Mouse (Mus musculus): ENCODE measurements at regions not wholly inside any gene's neighbourhood (a gene's known extent, or its start where the extent isn't known, plus 50 kb on each side); places are given as distances from the start of the nearest gene placed in this dataset.

- Histone ChIP-seq H3K4me1 (ENCODE audit: control insufficient read depth in 1 of 2, insufficient read depth in 2 of 2, low read length in 2 of 2) (no peaks in the 10 kb centered on the region), H3K4me3 (ENCODE audit: control insufficient read depth in 1 of 2, insufficient read depth in 1 of 2, low read depth in 2 of 2, low read length in 2 of 2) (no peak overlapping the region), H3K79me2 (ENCODE audit: control insufficient read depth, insufficient read depth, low read length, poor library complexity) (no peaks in the 10 kb centered on the region), H3K27me3 (ENCODE audit: control insufficient read depth in 1 of 2, insufficient read depth in 2 of 2, low read length in 2 of 2) (peaks cover 8 to 12% of the 10 kb centered on the region in 2 experiments), H3K27ac (ENCODE audit: control insufficient read depth, low read depth, low read length) (no peak overlapping the region), H3K9me3 (replicated peaks; ENCODE audit: insufficient read depth, low read length) (no peaks in the 10 kb centered on the region), H3K36me3 (ENCODE audit: control insufficient read depth in 1 of 2, insufficient read depth in 2 of 2, low read length in 2 of 2) (no peaks in the 10 kb centered on the region), H3K9ac (ENCODE audit: control insufficient read depth, low read depth, low read length, poor library complexity, severe bottlenecking) (no peak overlapping the region)
- no peak for DNase-seq (ENCODE audit: low read depth, low spot score)
- TF ChIP-seq MAFK (IDR thresholded peaks at IDR 0.05; ENCODE audit: borderline replicate concordance, low read depth, low read length) (no peak), KAT2A (conservative IDR thresholded peaks at IDR 0.05; ENCODE audit: low read depth, low read length) (no peak)
Observed at GRCm38 (mm10) chr4:149830551-149831192, 56.6 kb upstream of the Slc25a33 start.

GRCm38 (mm10) chr4:149829964-149830363, 55.9 kb upstream of the Slc25a33 start:
- TF ChIP-seq ZNF384 (IDR thresholded peaks at IDR 0.05; ENCODE audit: low read depth, low read length) = no peak
- TF ChIP-seq NRF1 (IDR thresholded peaks at IDR 0.05; ENCODE audit: insufficient read depth, low read depth, low read length, poor library complexity, severe bottlenecking) = no peak
- TF ChIP-seq GABPA (IDR thresholded peaks at IDR 0.05; ENCODE audit: low read depth, low read length) = no peak
- TF ChIP-seq UBTF (IDR thresholded peaks at IDR 0.05; ENCODE audit: borderline replicate concordance, insufficient read depth, low read depth, low read length) = no peak
- DNase-seq (ENCODE audit: low read depth, low spot score) = no peak
- no peak overlapping the region for H3K9ac ChIP-seq (ENCODE audit: control insufficient read depth, low read depth, low read length, poor library complexity, severe bottlenecking)
- H3K4me3 ChIP-seq (ENCODE audit: control insufficient read depth in 1 of 2, insufficient read depth in 1 of 2, low read depth in 2 of 2, low read length in 2 of 2) = no peak overlapping the region
- no peak overlapping the region for H3K27ac ChIP-seq (ENCODE audit: control insufficient read depth, low read depth, low read length)
- H3K36me3 ChIP-seq (ENCODE audit: control insufficient read depth in 1 of 2, insufficient read depth in 2 of 2, low read length in 2 of 2) = no peaks in the 10 kb centered on the region
- H3K9me3 ChIP-seq (replicated peaks; ENCODE audit: insufficient read depth, low read length) = no peaks in the 10 kb centered on the region
- peaks cover 8 to 12% of the 10 kb centered on the region in 2 experiments for H3K27me3 ChIP-seq (ENCODE audit: control insufficient read depth in 1 of 2, insufficient read depth in 2 of 2, low read length in 2 of 2)
- H3K79me2 ChIP-seq (ENCODE audit: control insufficient read depth, insufficient read depth, low read length, poor library complexity) = no peaks in the 10 kb centered on the region
- H3K4me1 ChIP-seq (ENCODE audit: control insufficient read depth in 1 of 2, insufficient read depth in 2 of 2, low read length in 2 of 2) = no peaks in the 10 kb centered on the region

- peaks cover 4 to 7% of the 10 kb centered on the region in 2 experiments for H3K27me3 ChIP-seq (ENCODE audit: control insufficient read depth in 1 of 2, insufficient read depth in 2 of 2, low read length in 2 of 2)
Observed at GRCm38 (mm10) chr4:149827784-149828183, 53.7 kb upstream of the Slc25a33 start.

More at GRCm38 (mm10) chr4:149827784-149828183, 53.7 kb upstream of the Slc25a33 start:
- Histone ChIP-seq H3K36me3 (ENCODE audit: control insufficient read depth in 1 of 2, insufficient read depth in 2 of 2, low read length in 2 of 2) (no peaks in the 10 kb centered on the region), H3K79me2 (ENCODE audit: control insufficient read depth, insufficient read depth, low read length, poor library complexity) (no peaks in the 10 kb centered on the region), H3K9me3 (replicated peaks; ENCODE audit: insufficient read depth, low read length) (no peaks in the 10 kb centered on the region), H3K27ac (ENCODE audit: control insufficient read depth, low read depth, low read length) (no peak overlapping the region), H3K4me1 (ENCODE audit: control insufficient read depth in 1 of 2, insufficient read depth in 2 of 2, low read length in 2 of 2) (no peaks in the 10 kb centered on the region), H3K9ac (ENCODE audit: control insufficient read depth, low read depth, low read length, poor library complexity, severe bottlenecking) (no peak overlapping the region), H3K4me3 (ENCODE audit: control insufficient read depth in 1 of 2, insufficient read depth in 1 of 2, low read depth in 2 of 2, low read length in 2 of 2) (no peak overlapping the region)
- TF ChIP-seq ZKSCAN1 (IDR thresholded peaks at IDR 0.05; ENCODE audit: low read depth, low read length) = no peak
- DNase-seq (ENCODE audit: low read depth, low spot score) = no peak

All from MEL (cell line).